Comparison of ENCODE assay signal across 8 mouse cellular contexts in the genomic region with DNA sequence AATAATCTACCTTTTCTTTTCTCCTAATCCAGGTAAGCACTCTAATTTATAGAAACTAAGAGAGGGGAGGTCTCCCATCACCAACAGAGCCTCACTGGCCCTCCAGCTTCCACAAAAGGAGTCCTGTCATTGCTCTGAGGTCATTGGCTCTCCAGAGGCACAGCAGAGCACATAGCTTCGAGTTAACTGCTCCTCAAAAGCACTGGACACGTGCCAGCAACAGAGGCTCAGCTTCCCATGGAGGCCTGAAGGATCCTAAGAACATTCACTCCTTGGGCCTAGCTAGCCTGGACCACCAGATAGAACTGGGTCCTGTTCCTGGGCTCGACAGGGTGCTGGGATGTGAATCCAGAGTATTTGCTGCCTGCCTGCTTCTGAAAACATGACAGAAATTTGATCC. TPM values are rescaled to one million over a fixed set of nuclear protein-coding genes. Genes with fewer than 3 reads are reported as not detected.
A peak's percentile ranks its signal among the peaks of the same experiment; 100 is the strongest.
DNase-seq lines count a peak whose midpoint lies in the region; ATAC-seq lines count a peak whose summit lies in the region.

No protein-coding gene starts in this region.

- 23% methylated on average over 3 of the region's 3 CpGs for WGBS in lung, embryonic 16.5 days

- H3K9me3 ChIP-seq in lung, embryonic 16.5 days (ENCODE audit: control insufficient read depth, low read length) = no peaks in the 10 kb centered on the region

- H3K9ac ChIP-seq in lung, embryonic 16.5 days (ENCODE audit: low read length) = no peak overlapping the region

- 0 out of 2 replicates have a peak, but pooled peaks have one; percentile 39 for ATAC-seq in lung, embryonic 16.5 days (ENCODE audit: low read depth)

- H3K4me1 ChIP-seq in lung, embryonic 16.5 days (replicated peaks; ENCODE audit: control insufficient read depth, insufficient read depth, low read length) = peaks cover 30% of the 10 kb centered on the region

- no peak overlapping the region for H3K4me3 ChIP-seq in lung, embryonic 16.5 days (ENCODE audit: low read length)

- no peaks in the 10 kb centered on the region for H3K36me3 ChIP-seq in lung, embryonic 16.5 days (ENCODE audit: control insufficient read depth, insufficient read depth, low read length)

- H3K27ac ChIP-seq in lung, embryonic 16.5 days (ENCODE audit: low read length) = no peak overlapping the region

- no peak overlapping the region for H3K4me2 ChIP-seq in lung, embryonic 16.5 days (ENCODE audit: low read depth, low read length)

- DNase-seq in adrenal gland, postnatal 10 days = peak; percentile 65
- no peak for DNase-seq in adrenal gland, adult 8-10 months
- peak; percentile 23 to 42 for DNase-seq in left cerebral cortex, adult 18-20 months (ENCODE audit: low spot score in 2 of 2)
- DNase-seq in left cerebral cortex, adult 8-10 months (ENCODE audit: low spot score in 2 of 2) = no peak
- peak; percentile 59 to 72 for DNase-seq in cerebellum, postnatal 25 days
- DNase-seq in ovary, postnatal 10 days (ENCODE audit: low spot score) = no peak
- no peak for DNase-seq in spleen, postnatal 4 days (ENCODE audit: low spot score in 2 of 2)

- no peaks in the 10 kb centered on the region for H3K27me3 ChIP-seq in lung, embryonic 16.5 days (ENCODE audit: control insufficient read depth, insufficient read depth, low read depth, low read length)

RNA-seq across cellular contexts. Expression of a gene that starts 21.8 kb away (rescaled TPM):
- total RNA-seq in adrenal gland, postnatal 10 days (2021) = 10 to 100 TPM; 35.7 to 36.3 TPM
- 10 to 100 TPM; 42.0 to 53.5 (median 49.6) TPM for total RNA-seq in adrenal gland, adult 8-10 months (2022)
- 10 to 100 TPM; 34.8 to 39.7 TPM for total RNA-seq in left cerebral cortex, adult 18-20 months (2021)
- total RNA-seq in left cerebral cortex, adult 8-10 months (2022) = 10 to 100 TPM; 33.9 to 36.4 (median 34.3) TPM
- polyA plus RNA-seq in lung, embryonic 16.5 days (2015; fragmentation: Nextera tagmentation; extraction: Ambion mirVana) = 7.2 and 7.3 TPM in 2 replicates

Comparison
In these comparisons a context has a peak if more than half of its experiments do, and no peak if none do; other contexts are left out.
1. DNase-seq: peak in adrenal gland, postnatal 10 days (single experiment), left cerebral cortex, adult 18-20 months (2 of 2) and cerebellum, postnatal 25 days (2 of 2); none in adrenal gland, adult 8-10 months (single experiment), left cerebral cortex, adult 8-10 months (0 of 2), ovary, postnatal 10 days (single experiment) and spleen, postnatal 4 days (0 of 2).